Mouse (Mus musculus) ES-Bruce4 (cell line): ENCODE results near the gene Prkd1. TPM values are rescaled to one million over a fixed set of nuclear protein-coding genes. Genes with fewer than 3 reads are reported as not detected.
"Not testable (repeated sequence)": the region's sequence is repeated elsewhere in the genome, so short reads cannot be mapped to it uniquely, and the experiment has no call there.

ENCODE experiments used
- H3K27ac ChIP-seq: 2 replicates; pipeline ENCODE4 v1.5.1; 2012; ENCODE audit warnings: low read length, inconsistent platforms; ENCODE audit not compliant: insufficient read depth
- H3K27me3 ChIP-seq: 2 replicates; pipeline ENCODE4 v1.6.1; 2012; ENCODE audit warnings: mild to moderate bottlenecking, low read length, inconsistent platforms; ENCODE audit not compliant: control insufficient read depth, poor library complexity, insufficient read depth, severe bottlenecking
- H3K36me3 ChIP-seq: 2 replicates; pipeline ENCODE4 v1.6.1; 2012; ENCODE audit warnings: inconsistent platforms, mild to moderate bottlenecking, low read length, moderate library complexity; ENCODE audit not compliant: control insufficient read depth, poor library complexity, insufficient read depth, severe bottlenecking
- H3K4me1 ChIP-seq: one replicate; pipeline ENCODE4 v1.8.1; 2011; ENCODE audit warnings: low read length; ENCODE audit not compliant: control insufficient read depth, insufficient read depth
- H3K4me3 ChIP-seq: 2 replicates; pipeline ENCODE4 v1.5.1; 2011; ENCODE audit warnings: low read depth, mild to moderate bottlenecking, low read length
- H3K9ac ChIP-seq: 2 replicates; pipeline ENCODE4 v1.6.1; 2012; ENCODE audit warnings: low read depth, mild to moderate bottlenecking, inconsistent platforms; ENCODE audit not compliant: poor library complexity, severe bottlenecking
- H3K9me3 ChIP-seq: replicated peaks from 2 replicates; pipeline ENCODE4 v1.6.1; 2012; ENCODE audit warnings: mild to moderate bottlenecking, low read length, inconsistent platforms; ENCODE audit not compliant: control insufficient read depth, poor library complexity, insufficient read depth, severe bottlenecking
- CTCF ChIP-seq: IDR thresholded peaks from one replicate; pipeline ENCODE4 v1.8.1; 2011; ENCODE audit warnings: low read depth, low read length
- EP300 ChIP-seq: IDR thresholded peaks from 2 replicates; pipeline ENCODE4 v1.6.1; 2011; ENCODE audit warnings: low read depth, low read length; ENCODE audit not compliant: insufficient read depth
- POLR2A ChIP-seq: IDR thresholded peaks from one replicate; pipeline ENCODE4 v1.8.1; 2011; ENCODE audit warnings: low read length; ENCODE audit not compliant: insufficient read depth
- polyA plus RNA-seq: library from polyadenylated mRNA; stranded (reverse); fragments of >200 nt; gene quantifications from 2 replicates; pipeline ENCODE4 v1.2.4, GENCODE M21; 2011; ENCODE audit warnings: low read depth; ENCODE audit not compliant: missing spikeins, insufficient read depth, insufficient read length

Prkd1 gene
- polyA plus RNA-seq, 1 experiment, result 3.4 TPM

DNA sequence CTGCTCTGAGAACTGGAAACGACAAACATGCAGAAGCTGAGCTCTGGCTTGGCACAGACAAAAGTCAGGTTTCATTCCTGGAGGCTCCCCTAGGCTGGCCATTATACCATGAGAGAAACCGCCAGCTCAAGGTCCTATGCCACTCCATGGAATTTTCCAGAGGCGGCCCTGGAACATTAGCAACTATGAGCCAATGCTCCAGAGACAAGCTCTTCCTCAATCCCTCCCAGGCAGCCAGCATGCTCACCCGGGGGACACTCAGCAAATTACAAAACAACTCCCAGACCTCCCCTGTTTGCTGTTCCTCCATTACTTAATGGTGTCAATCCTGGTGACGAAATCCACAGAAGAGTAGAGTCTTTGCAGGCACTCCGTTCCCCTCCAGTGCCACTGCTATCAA lies 14.5 kb downstream of the Prkd1 start:
- H3K27me3 ChIP-seq, result no peaks in the 10 kb centered on the region; the same call in 1 of the 2 replicates
- H3K4me3 ChIP-seq, result no peak overlapping the region
- H3K36me3 ChIP-seq, result no peaks in the 10 kb centered on the region
- no peaks in the 10 kb centered on the region for H3K9me3 ChIP-seq
- H3K4me1 ChIP-seq, result no peaks in the 10 kb centered on the region
- no peak overlapping the region for H3K27ac ChIP-seq
- TF ChIP-seq EP300 (no peak), POLR2A (no peak), CTCF (no peak)
- H3K9ac ChIP-seq, result no peak overlapping the region

DNA sequence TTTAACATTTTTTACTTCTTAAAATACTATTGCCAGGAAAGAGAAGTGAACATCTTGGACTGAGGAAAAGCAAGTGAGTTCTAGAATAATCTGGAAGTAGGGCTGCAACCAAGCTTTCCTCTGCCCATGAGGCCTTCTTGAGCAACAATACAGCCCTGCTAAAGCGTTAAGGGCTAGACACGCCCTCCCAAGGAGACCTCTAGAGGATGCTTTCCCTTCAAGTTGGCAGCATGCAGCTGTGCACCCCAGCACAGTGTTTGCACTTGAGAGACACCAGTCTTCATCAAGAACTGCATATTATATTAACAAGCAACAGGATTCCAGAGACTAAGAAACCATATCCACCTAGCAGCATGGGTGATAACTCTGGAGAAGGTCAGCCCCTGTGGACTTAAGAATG lies 22.8 kb downstream of the Prkd1 start:
- not testable (repeated sequence) for H3K27ac ChIP-seq, H3K36me3 ChIP-seq, H3K27me3 ChIP-seq, H3K9me3 ChIP-seq, H3K4me3 ChIP-seq, H3K9ac ChIP-seq, H3K4me1 ChIP-seq

DNA sequence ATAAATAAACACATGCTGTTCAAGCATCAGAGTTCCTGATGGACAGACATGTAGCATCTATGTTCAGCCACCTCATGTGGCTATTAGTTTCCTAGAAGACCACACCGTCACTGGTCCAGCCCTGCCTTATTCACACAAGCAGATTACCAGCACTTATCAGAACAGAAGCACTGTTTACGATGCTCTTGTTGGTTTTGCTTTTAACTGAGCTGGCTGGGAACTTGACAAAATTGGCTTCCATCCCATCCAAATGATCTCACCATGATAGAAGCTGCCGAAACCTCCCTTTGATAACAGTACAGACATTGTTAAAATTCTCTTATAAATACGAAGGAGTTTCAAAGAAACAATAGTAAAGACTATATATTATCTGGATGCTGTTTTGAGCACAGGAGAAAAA lies 24.7 kb downstream of the Prkd1 start:
- no peaks in the 10 kb centered on the region for H3K27me3 ChIP-seq
- no peak overlapping the region for H3K9ac ChIP-seq
- no peaks in the 10 kb centered on the region for H3K4me1 ChIP-seq
- no peak overlapping the region for H3K27ac ChIP-seq
- no peak overlapping the region for H3K4me3 ChIP-seq
- TF ChIP-seq CTCF (no peak), EP300 (no peak), POLR2A (no peak)
- no peaks in the 10 kb centered on the region for H3K36me3 ChIP-seq
- H3K9me3 ChIP-seq, result no peaks in the 10 kb centered on the region

DNA sequence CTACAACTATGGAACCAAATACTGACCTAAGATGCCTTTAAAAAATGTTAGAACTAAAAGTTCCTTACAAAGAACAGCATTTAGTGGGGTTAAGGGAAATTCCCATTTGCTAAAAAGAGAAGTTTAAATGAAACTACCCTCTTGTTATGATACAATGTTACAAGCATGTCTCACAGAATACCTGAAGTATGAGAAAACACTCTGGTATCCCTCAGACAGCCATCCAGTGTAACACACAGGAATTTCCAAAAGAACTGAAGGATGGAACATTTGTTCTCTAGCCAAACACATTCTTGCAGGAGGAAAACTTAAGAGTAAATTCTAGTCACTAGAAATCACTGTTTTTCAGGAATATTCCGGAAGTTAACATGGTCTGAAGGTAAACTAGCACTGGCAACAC lies 33.0 kb downstream of the Prkd1 start:
- TF ChIP-seq POLR2A, result no peak
- no peak for TF ChIP-seq EP300
- no peak for TF ChIP-seq CTCF
- no peak overlapping the region for H3K4me3 ChIP-seq
- no peaks in the 10 kb centered on the region for H3K9me3 ChIP-seq
- no peaks in the 10 kb centered on the region for H3K4me1 ChIP-seq
- H3K27ac ChIP-seq, result no peak overlapping the region
- H3K36me3 ChIP-seq, result no peaks in the 10 kb centered on the region
- H3K27me3 ChIP-seq, result no peaks in the 10 kb centered on the region
- H3K9ac ChIP-seq, result no peak overlapping the region

DNA sequence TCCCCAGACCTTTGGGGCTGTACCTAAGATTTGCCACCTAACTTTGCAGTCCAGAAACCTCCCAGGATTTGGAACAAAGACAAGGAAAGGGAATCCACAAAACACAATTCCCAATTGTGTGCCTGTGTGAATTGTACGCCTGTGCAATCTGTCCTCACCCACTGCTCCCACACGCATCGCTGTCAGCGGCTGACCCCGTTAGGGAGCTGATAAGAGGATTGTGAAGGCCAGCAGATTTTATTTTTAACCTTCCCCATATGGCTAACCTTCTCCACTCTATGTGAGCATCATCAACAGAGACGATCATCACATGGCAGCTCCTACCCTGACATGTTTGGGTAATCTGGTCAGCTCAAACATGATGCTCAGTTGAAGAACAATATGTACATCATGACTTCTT lies 34.6 kb downstream of the Prkd1 start:
- H3K36me3 ChIP-seq, result no peaks in the 10 kb centered on the region
- H3K9me3 ChIP-seq, result no peaks in the 10 kb centered on the region

DNA sequence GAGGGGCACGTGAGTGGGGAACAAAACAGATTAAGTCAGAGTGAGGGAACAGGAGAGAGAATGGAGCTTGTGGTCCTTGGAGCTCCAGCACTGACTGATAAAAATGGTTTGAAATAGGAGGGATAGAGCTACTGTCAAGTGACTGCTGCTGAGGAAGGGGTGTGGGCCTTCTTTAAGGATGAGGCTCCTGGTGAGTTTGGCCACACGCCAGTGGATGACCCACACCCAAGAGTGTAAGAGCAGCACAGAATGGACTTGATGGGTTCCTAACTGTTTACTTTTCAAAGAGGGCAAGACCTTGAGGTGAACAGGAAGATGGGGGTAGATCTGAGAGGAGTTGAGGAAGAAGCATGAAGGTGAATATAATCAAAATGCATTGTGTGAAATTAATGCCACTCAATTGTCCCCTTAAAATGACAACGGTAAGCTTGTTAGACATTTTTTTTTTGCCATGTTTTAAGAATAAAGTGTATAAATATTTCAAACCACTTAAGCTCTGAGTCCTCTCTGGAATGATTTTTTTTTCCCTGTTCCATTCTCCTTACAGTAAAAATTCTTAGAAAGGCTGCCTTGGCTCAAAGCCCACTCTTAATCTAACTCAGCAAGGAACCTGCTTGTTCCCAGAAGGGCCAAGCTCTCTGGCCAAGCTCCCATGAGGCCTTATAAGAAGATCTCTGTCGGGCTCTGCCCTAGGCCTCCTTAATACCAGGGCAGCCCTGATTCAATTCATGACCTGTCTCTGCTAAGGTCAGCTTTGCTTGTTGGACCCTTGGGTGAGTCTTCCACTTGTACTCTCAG lies 42.0 kb downstream of the Prkd1 start:
- TF ChIP-seq EP300 (no peak), CTCF (no peak)
- Histone ChIP-seq H3K27me3 (no peaks in the 10 kb centered on the region), H3K9ac (no peak overlapping the region), H3K36me3 (no peaks in the 10 kb centered on the region), H3K4me1 (no peaks in the 10 kb centered on the region), H3K27ac (no peak overlapping the region), H3K4me3 (no peak overlapping the region), H3K9me3 (no peaks in the 10 kb centered on the region)

More for the DNA sequence above, 34.6 kb downstream of the Prkd1 start:
- Histone ChIP-seq H3K9ac (no peak overlapping the region), H3K4me1 (no peaks in the 10 kb centered on the region), H3K4me3 (no peak overlapping the region), H3K27me3 (no peaks in the 10 kb centered on the region), H3K27ac (no peak overlapping the region)
- TF ChIP-seq CTCF (no peak), POLR2A (no peak), EP300 (no peak)
